Mouse (Mus musculus): Measurements from ENCODE around the gene Fut2.

The Fut2 gene

DNA sequence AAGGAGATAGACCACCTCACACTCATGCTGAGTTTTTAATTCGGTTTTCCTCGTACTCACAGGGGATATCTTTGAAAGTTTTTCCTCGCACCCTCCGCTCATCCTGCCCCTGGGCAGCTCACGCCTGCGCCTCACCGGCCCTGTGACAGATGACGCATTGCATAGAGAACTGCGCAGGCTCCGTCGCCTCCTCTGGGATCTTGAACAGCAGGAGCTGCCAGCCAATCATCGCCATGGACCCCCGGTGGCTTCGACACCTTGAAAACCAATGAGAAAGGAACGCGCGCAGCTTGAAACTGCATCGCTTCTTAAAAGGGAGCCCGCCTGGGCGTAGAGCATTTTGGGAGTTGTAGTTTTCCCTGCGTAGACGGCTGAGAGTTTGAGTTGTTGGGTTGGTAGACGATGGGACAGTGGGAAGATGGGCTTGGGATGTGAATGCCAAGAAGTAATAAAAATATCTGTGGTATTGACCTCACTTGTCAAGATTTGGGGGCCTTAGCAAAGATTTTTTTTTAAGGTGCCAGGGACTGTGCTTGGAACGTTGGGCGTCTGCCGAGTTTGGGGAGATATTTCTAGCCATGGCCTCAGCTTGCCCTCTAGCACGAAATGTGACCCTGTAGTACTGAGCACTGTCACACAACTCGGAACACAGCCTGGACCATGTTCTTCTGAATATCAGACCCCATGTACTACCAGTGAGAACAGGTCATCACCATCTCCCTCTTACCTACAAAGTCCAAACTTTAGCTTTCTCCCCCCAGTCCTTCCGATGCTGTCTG is 27.4 kb downstream of the Fut2 start:
- peak; percentile 94 to 95 for DNase-seq (ENCODE audit: low spot score in 2 of 2)

- DNase-seq (ENCODE audit: low spot score in 2 of 2), result no peak
Observed at GRCm38 (mm10) chr7:45637710-45638109, 28.5 kb downstream of the Fut2 start.

GRCm38 (mm10) chr7:45635711-45636688 is 30.2 kb downstream of the Fut2 start:
- no peak for DNase-seq (ENCODE audit: low spot score in 2 of 2)

DNA sequence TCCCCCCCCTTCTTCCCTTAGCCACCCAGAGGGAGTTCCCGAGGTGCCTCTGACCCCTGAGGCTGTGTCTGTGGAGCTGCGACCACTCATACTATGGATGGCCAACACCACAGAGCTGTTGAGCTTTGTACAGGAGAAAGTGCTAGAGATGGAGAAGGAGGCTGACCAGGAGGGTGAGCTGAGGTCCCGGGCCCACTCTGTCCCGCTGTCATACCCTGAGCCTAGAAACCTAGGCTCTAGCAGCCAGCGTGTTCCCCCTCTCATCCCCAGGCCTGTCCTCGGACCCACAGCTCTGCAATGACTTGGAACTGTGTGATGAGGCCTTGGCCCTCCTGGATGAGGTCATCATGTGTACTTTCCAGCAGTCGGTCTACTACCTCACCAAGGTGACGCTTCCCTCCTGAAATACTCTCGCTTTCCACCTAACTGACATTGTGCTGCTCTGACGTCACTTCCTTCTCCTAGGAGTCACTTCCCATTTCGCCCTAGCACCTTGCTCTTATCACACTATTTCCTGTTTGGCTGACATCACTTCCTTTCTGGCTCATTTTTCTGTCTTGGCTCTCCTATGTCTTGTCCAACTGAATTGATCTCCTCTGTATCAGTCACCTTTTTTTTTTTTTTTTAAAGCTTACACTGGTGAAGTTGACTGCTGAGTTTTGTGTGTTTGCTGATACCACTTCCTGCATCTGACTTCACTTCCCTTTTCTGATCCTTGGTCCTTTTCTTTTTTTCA is 31.1 kb downstream of the Fut2 start:
- no peak for DNase-seq (ENCODE audit: low spot score in 2 of 2)

GRCm38 (mm10) chr7:45632499-45632898 is 33.7 kb downstream of the Fut2 start:
- DNase-seq (ENCODE audit: low spot score in 2 of 2), result no peak

- DNase-seq (ENCODE audit: low spot score in 2 of 2), result no peak
Observed at GRCm38 (mm10) chr7:45630064-45630907, 35.9 kb downstream of the Fut2 start.

- peak; percentile 59 to 76 for DNase-seq (ENCODE audit: low spot score in 2 of 2)
Observed at GRCm38 (mm10) chr7:45628364-45629294, 37.6 kb downstream of the Fut2 start.

GRCm38 (mm10) chr7:45627261-45627660 is 38.9 kb downstream of the Fut2 start, which contains the start of gene Rasip1:
TSS of gene Rasip1 (plus strand) at chr7:45627488.
- no peak for DNase-seq (ENCODE audit: low spot score in 2 of 2)

DNA sequence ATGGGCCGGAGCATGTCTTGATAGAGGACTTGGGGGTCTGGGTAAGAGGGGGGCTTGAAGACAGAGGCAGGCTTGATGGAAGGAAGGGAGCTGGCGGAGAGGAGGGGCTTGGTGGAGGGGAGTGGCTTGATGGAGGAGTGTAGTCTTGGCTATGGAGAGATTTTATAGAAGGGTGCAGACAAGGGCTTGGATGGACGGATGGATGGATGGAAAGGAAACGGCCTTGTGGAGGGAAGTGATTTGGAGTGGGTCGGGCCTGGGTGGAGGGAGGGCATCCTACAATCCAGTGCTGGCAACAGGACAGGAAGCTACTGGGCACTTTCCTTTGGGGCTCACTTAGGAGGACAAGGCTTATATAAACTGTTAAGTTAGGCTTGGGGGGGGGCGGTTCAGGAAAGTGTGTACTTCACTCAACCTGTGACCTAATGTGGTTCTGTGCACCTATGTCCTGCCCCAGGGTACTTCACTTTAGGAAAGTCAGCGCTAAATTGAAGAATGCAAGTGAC is 39.6 kb downstream of the Fut2 start:
- no peak for DNase-seq (ENCODE audit: low spot score in 2 of 2)

GRCm38 (mm10) chr7:45625481-45625880 is 40.7 kb downstream of the Fut2 start:
- no peak for DNase-seq (ENCODE audit: low spot score in 2 of 2)

DNA sequence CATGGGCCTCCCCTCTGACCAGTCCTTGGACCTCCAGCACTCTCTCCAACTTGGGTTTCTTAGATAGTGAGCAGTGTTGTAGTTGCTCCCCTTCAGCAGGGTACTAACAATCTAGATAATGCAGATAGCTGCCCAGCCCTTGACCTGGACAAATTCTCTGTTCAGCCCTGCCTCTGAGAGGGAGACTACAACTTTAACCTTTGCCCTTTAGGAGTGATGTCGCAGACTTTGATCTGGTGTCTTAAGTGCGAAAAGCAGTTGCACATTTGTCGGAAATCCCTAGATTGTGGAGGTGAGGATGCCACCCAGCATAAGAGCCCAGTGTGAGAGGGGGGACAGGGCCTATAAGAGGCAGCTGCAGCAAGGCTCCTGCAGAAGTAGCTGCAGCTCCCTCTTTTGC is 41.5 kb downstream of the Fut2 start:
- no peak for DNase-seq (ENCODE audit: low spot score in 2 of 2)

- DNase-seq (ENCODE audit: low spot score in 2 of 2), result no peak
Observed at GRCm38 (mm10) chr7:45623507-45623906, 42.7 kb downstream of the Fut2 start.

DNA sequence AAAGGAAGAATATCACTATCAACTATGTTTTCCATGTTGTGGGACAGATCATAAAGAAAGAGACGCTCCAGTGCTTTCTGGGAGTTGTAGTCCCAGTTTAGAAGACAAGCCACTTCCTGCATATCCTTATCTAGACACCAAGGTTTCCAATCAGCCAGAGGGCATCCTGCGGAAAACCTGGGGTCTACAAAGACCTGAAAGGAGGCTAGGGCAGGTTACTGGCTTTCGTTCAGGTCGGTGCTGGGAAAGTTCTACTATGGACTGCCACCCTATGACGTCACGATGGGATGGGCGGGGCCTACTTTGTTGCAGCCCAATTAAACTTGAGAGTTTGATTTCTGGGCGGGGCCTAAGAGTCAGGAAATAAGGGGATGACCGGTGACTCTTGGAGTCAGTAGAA is 44.8 kb downstream of the Fut2 start, which contains the start of gene Izumo1:
Gene Izumo1, plus strand, starts transcription at position 369 of the 400 bp plus-strand sequence.
- DNase-seq (ENCODE audit: low spot score in 2 of 2), result no peak

DNA sequence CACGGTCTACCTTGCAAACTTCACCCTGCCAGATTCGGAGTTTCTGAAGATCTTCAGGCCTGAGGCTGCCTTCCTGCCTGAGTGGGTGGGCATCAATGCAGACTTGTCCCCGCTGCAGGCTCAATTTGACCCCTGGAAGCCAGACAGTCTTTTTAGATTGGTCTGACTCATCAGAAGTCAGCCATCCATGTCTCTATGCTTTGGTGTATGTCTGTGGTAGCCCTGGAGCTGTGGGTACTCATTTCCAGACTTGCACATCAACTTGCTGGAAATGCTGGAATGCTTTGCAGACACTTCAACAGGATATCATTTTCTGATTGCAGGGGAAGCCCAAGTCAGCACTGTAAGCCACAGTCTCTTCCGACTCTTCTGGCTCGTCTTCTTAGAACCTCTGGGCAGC is 46.6 kb downstream of the Fut2 start:
- no peak for DNase-seq (ENCODE audit: low spot score in 2 of 2)

DNA sequence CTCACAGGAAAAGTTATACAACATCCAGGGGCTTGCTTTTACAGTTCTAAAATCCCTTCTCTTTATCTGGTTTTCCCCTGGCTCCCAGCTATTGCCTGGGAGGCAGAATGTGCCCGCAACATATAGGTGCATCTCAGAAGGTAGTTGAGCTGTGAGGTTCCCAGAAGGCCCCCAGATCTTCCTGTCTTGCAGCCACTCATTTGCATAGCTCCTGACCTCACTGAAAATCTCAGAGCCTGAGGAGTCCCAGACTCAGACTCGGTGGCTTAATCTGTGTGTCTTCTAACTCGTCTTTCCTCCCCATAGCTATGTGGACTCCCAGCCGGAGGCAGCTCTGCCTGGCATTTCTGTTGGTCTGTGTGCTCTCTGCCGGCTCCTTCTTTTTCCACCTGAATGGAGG is 47.9 kb downstream of the Fut2 start:
- no peak for DNase-seq (ENCODE audit: low spot score in 2 of 2)

DNA sequence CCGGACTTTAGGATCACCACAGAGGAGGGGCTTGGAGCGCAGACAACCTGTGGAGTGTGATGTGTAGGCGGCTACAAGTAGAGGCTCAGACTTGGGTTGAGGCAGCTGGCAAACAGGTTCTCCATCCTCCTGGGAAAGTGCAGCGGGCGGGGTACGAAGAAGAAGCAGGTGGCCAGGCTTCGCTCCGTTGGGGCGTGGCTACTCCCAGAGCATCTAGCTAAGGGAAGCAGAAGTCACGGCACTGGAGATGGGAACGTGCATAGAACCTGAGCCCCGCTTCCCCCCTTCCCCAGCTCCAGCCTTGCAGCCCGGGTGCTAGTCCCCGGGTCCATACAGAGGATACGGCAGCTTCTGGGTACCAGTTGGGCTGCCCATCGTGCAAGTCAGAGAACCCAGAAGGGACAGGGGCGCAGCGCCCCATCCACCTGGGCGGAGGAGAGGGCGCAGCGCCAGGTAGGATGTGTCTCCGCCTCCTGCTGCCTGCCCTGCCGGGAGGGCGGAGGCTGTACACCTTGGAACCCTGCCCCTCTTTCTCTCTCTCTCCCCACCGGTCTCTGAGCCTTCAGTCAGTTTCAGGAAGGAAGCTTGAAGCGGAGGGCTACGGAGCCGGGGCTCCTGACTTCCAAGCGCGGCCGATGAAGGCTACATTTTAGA is 49.0 kb downstream of the Fut2 start, which contains the start of gene Fut1:
Gene Fut1, plus strand, starts transcription at position 248 of the 654 bp plus-strand sequence.
- DNase-seq (ENCODE audit: low spot score in 2 of 2), result no peak

- no peak for DNase-seq (ENCODE audit: low spot score in 2 of 2)
Observed at GRCm38 (mm10) chr7:45616277-45616676, 49.9 kb downstream of the Fut2 start.

GRCm38 (mm10) chr7:45609511-45609910 is 56.7 kb downstream of the Fut2 start:
- no peak for DNase-seq (ENCODE audit: low spot score in 2 of 2)

Data from frontal cortex, postnatal 10 days (tissue).